Mouse (Mus musculus) neural tube, embryonic 11.5 days (tissue): Measurements from ENCODE around the gene Gp9. TPM values are rescaled to one million over a fixed set of nuclear protein-coding genes. Genes with fewer than 3 reads are reported as not detected.

Source experiments
- ATAC-seq: fragments of 200-750 bp; cut with Nextera tagmentation; 2 replicates; pipeline ENCODE4 v1.8.0; 2017; ENCODE audit warnings: moderate number of reproducible peaks, mild to moderate bottlenecking, moderate TSS enrichment, moderate library complexity; ENCODE audit not compliant: insufficient read depth, low FRiP score, low TSS enrichment
- DNase-seq: peaks from one replicate; pipeline ENCODE4 v3.0.0-alpha.2; 2015; ENCODE audit warnings: low spot score
- H3K27ac ChIP-seq: fragments of 300-500 bp; sonication (generic); 2 replicates; pipeline ENCODE4 v1.5.1; 2014; ENCODE audit warnings: low read depth, mild to moderate bottlenecking, low read length
- H3K27me3 ChIP-seq: fragments of 300-500 bp; sonication (generic); 2 replicates; pipeline ENCODE4 v1.6.1; 2014; ENCODE audit warnings: mild to moderate bottlenecking, low read length, mixed read lengths; ENCODE audit not compliant: control insufficient read depth, insufficient read depth
- H3K36me3 ChIP-seq: fragments of 300-500 bp; sonication (generic); 2 replicates; pipeline ENCODE4 v1.6.1; 2014; ENCODE audit warnings: mild to moderate bottlenecking, low read length, moderate library complexity, mixed read lengths; ENCODE audit not compliant: control insufficient read depth, insufficient read depth
- H3K4me1 ChIP-seq: fragments of 300-500 bp; sonication (generic); 2 replicates; pipeline ENCODE4 v1.6.1; 2014; ENCODE audit warnings: low read length, mixed read lengths; ENCODE audit not compliant: control insufficient read depth, insufficient read depth
- H3K4me2 ChIP-seq: fragments of 300-500 bp; sonication (generic); 2 replicates; pipeline ENCODE4 v1.6.1; 2014; ENCODE audit warnings: low read depth, mild to moderate bottlenecking, moderate library complexity
- H3K4me3 ChIP-seq: fragments of 300-500 bp; sonication (generic); 2 replicates; pipeline ENCODE4 v1.5.1; 2014; ENCODE audit warnings: low read depth, low read length
- H3K9ac ChIP-seq: fragments of 300-500 bp; sonication (generic); 2 replicates; pipeline ENCODE4 v1.6.1; 2014; ENCODE audit warnings: mild to moderate bottlenecking, low read length
- H3K9me3 ChIP-seq: fragments of 300-500 bp; sonication (generic); 2 replicates; pipeline ENCODE4 v1.6.1; 2016; ENCODE audit warnings: low read length; ENCODE audit not compliant: control insufficient read depth
- WGBS: fragments of 180-500 bp; shearing (Covaris S2); extraction: QIAGEN DNeasy Blood & Tissue Kit; methylation state at CpG from one replicate; pipeline ENCODE4 v1.1.7; 2014; 5-methylcytosine and 5-hydroxymethylcytosine counted together
- polyA plus RNA-seq: library from polyadenylated mRNA; unstranded; fragments of >200 nt; fragmentation: Nextera tagmentation; extraction: Ambion mirVana; gene quantifications from 2 replicates; pipeline ENCODE4 v1.2.1, GENCODE M21; 2014

The Gp9 gene
- polyA plus RNA-seq, 1 experiment from 2014 or later = 2.6 TPM

- ATAC-seq = no peak
- 96% methylated on average over 2 of the region's 2 CpGs for WGBS
- Histone ChIP-seq H3K36me3 (peaks cover 28% of the 10 kb centered on the region), H3K27me3 (no peaks in the 10 kb centered on the region), H3K9me3 (no peaks in the 10 kb centered on the region), H3K9ac (no peak overlapping the region), H3K4me1 (no peaks in the 10 kb centered on the region), H3K4me3 (no peak overlapping the region), H3K4me2 (no peak overlapping the region), H3K27ac (no peak overlapping the region)
- no peak for DNase-seq
Measured at GRCm38 (mm10) chr6:87820366-87820765, 42.5 kb downstream of the Gp9 start.

Other genes starting within 250 kb of the Gp9 start
- gene Arhgap25, start 244.8 kb upstream of the Gp9 start, polyA plus RNA-seq = 2.5 and 3.4 TPM in 2 replicates
- 3.4 and 3.6 TPM in 2 replicates for gene Prokr1, start 187.3 kb upstream of the Gp9 start, polyA plus RNA-seq
- gene Aplf, start 105.9 kb upstream of the Gp9 start, polyA plus RNA-seq = 14.9 and 15.4 TPM in 2 replicates
- gene Efcc1, start 47.2 kb upstream of the Gp9 start, polyA plus RNA-seq = 6.2 and 6.4 TPM in 2 replicates
- gene Rab43, start 34.1 kb downstream of the Gp9 start, polyA plus RNA-seq = 7.9 and 8.4 TPM in 2 replicates
- 2.7 and 4.6 TPM in 2 replicates for gene Gm45140, start 57.7 kb downstream of the Gp9 start, polyA plus RNA-seq
- gene Isy1, start 60.7 kb downstream of the Gp9 start, polyA plus RNA-seq = 45.6 and 59.3 TPM in 2 replicates
- gene Cnbp, start 73.0 kb downstream of the Gp9 start, polyA plus RNA-seq = 1,129 and 1,155 TPM in 2 replicates
- gene Copg1, start 109.7 kb downstream of the Gp9 start, polyA plus RNA-seq = 156 and 169 TPM in 2 replicates
- 44.7 and 49.0 TPM in 2 replicates for gene Hmces, start 135.9 kb downstream of the Gp9 start, polyA plus RNA-seq
- 91.9 and 92.1 TPM in 2 replicates for gene H1fx, start 203.6 kb downstream of the Gp9 start, polyA plus RNA-seq